Mouse (Mus musculus) neural tube, embryonic 14.5 days (tissue): ENCODE results near the gene Panx2. TPM values are rescaled to one million over a fixed set of nuclear protein-coding genes. Genes with fewer than 3 reads are reported as not detected.

Source experiments
- ATAC-seq: fragments of 200-750 bp; cut with Nextera tagmentation; 2 replicates; pipeline ENCODE4 v1.8.0; 2017; ENCODE audit warnings: low read depth, mild to moderate bottlenecking, moderate TSS enrichment, moderate library complexity
- H3K27ac ChIP-seq: fragments of 300-500 bp; sonication (generic); 2 replicates; pipeline ENCODE4 v1.5.1; 2014; ENCODE audit warnings: low read depth, mild to moderate bottlenecking, control low read depth, low read length, moderate library complexity, mixed read lengths
- H3K27me3 ChIP-seq: fragments of 300-500 bp; sonication (generic); 2 replicates; pipeline ENCODE4 v1.6.1; 2014; ENCODE audit warnings: low read length; ENCODE audit not compliant: control insufficient read depth, insufficient read depth
- H3K36me3 ChIP-seq: fragments of 300-500 bp; sonication (generic); 2 replicates; pipeline ENCODE4 v1.6.1; 2014; ENCODE audit warnings: low read length, mixed read lengths; ENCODE audit not compliant: control insufficient read depth, insufficient read depth
- H3K4me1 ChIP-seq: fragments of 300-500 bp; sonication (generic); 2 replicates; pipeline ENCODE4 v1.6.1; 2014; ENCODE audit warnings: low read length; ENCODE audit not compliant: control insufficient read depth, insufficient read depth
- H3K4me2 ChIP-seq: fragments of 300-500 bp; sonication (generic); 2 replicates; pipeline ENCODE4 v1.6.1; 2014; ENCODE audit warnings: mild to moderate bottlenecking, low read depth, low read length, control low read depth
- H3K4me3 ChIP-seq: fragments of 300-500 bp; sonication (generic); 2 replicates; pipeline ENCODE4 v1.5.1; 2014; ENCODE audit warnings: low read depth, low read length, control low read depth, mixed read lengths
- H3K9ac ChIP-seq: fragments of 300-500 bp; sonication (generic); replicated peaks from 2 replicates; pipeline ENCODE4 v1.6.1; 2014; ENCODE audit warnings: low read depth, mild to moderate bottlenecking, control low read depth, low read length, mixed read lengths
- H3K9me3 ChIP-seq: fragments of 300-500 bp; sonication (generic); 2 replicates; pipeline ENCODE4 v1.6.1; 2016; ENCODE audit warnings: low read length; ENCODE audit not compliant: control insufficient read depth
- WGBS: fragments of 180-500 bp; shearing (Covaris S2); extraction: QIAGEN DNeasy Blood & Tissue Kit; methylation state at CpG from one replicate; pipeline ENCODE4 v1.1.7; 2014; 5-methylcytosine and 5-hydroxymethylcytosine counted together
- polyA plus RNA-seq: library from polyadenylated mRNA; unstranded; fragments of >200 nt; fragmentation: Nextera tagmentation; extraction: Ambion mirVana; gene quantifications from 2 replicates; pipeline ENCODE4 v1.2.1, GENCODE M21; 2014

The Panx2 gene
- polyA plus RNA-seq, 1 experiment from 2014 or later = 8.0 TPM

GRCm38 (mm10) chr15:89070606-89071005, 11.1 kb downstream of the Panx2 start:
- Histone ChIP-seq H3K9me3 (no peaks in the 10 kb centered on the region), H3K36me3 (peaks cover 9% of the 10 kb centered on the region; the same call in 1 of the 2 replicates), H3K27ac (no peak overlapping the region), H3K4me3 (no peak overlapping the region), H3K4me2 (no peak overlapping the region), H3K4me1 (peaks cover 8% of the 10 kb centered on the region; the same call in 1 of the 2 replicates), H3K27me3 (peaks cover 10% of the 10 kb centered on the region), H3K9ac (no peak overlapping the region)
- ATAC-seq = no peak
- WGBS = 62% methylated on average over 24 of the region's 24 CpGs

GRCm38 (mm10) chr15:89073993-89074603, 14.6 kb downstream of the Panx2 start:
- Histone ChIP-seq H3K9ac (no peak overlapping the region; the same call in 1 of the 2 replicates), H3K9me3 (no peaks in the 10 kb centered on the region), H3K36me3 (no peaks in the 10 kb centered on the region), H3K4me2 (no peak overlapping the region), H3K27ac (no peak overlapping the region), H3K4me1 (peaks cover 24% of the 10 kb centered on the region), H3K4me3 (no peak overlapping the region), H3K27me3 (no peaks in the 10 kb centered on the region)
- 83% methylated on average over 10 of the region's 10 CpGs for WGBS
- no peak for ATAC-seq

GRCm38 (mm10) chr15:89074613-89075477, 15.3 kb downstream of the Panx2 start, which contains the start of gene Trabd:
Gene Trabd (plus strand): TSS chr15:89075124.
- Histone ChIP-seq H3K36me3 (no peaks in the 10 kb centered on the region), H3K4me1 (peaks cover 24% of the 10 kb centered on the region), H3K9ac (peak within 1 kb of the TSS; percentile 85), H3K4me3 (peak within 1 kb of the TSS; percentile 77), H3K27me3 (no peaks in the 10 kb centered on the region), H3K4me2 (peak within 1 kb of the TSS; percentile 87), H3K9me3 (no peaks in the 10 kb centered on the region), H3K27ac (peak within 1 kb of the TSS; percentile 81)
- WGBS = 31% methylated on average over 11 of the region's 11 CpGs
- no peak; the same call in 1 of the 2 replicates for ATAC-seq

- peak; percentile 91 for ATAC-seq
- Histone ChIP-seq H3K27ac (peak overlapping the region; percentile 81), H3K36me3 (no peaks in the 10 kb centered on the region), H3K9ac (peak overlapping the region; percentile 85), H3K4me3 (peak overlapping the region; percentile 77), H3K9me3 (no peaks in the 10 kb centered on the region), H3K4me1 (peaks cover 24% of the 10 kb centered on the region), H3K27me3 (no peaks in the 10 kb centered on the region), H3K4me2 (peak overlapping the region; percentile 87)
- WGBS = 1% methylated on average over 41 of the region's 59 CpGs
Observed at GRCm38 (mm10) chr15:89075478-89076147, 16.1 kb downstream of the Panx2 start.

GRCm38 (mm10) chr15:89076156-89076731, 16.7 kb downstream of the Panx2 start:
- Histone ChIP-seq H3K4me3 (peak overlapping the region; percentile 77), H3K36me3 (no peaks in the 10 kb centered on the region), H3K4me1 (peaks cover 24% of the 10 kb centered on the region), H3K4me2 (peak overlapping the region; percentile 87), H3K27ac (peak overlapping the region; percentile 81), H3K9ac (peak overlapping the region; percentile 85), H3K27me3 (no peaks in the 10 kb centered on the region), H3K9me3 (no peaks in the 10 kb centered on the region)
- ATAC-seq = peak; percentile 72
- WGBS = 0% methylated on average over 23 of the region's 39 CpGs

GRCm38 (mm10) chr15:89078208-89078836, 18.8 kb downstream of the Panx2 start:
- 78% methylated on average over 9 of the region's 9 CpGs for WGBS
- H3K9ac ChIP-seq = no peak overlapping the region

GRCm38 (mm10) chr15:89083906-89084305, 24.4 kb downstream of the Panx2 start:
- Histone ChIP-seq H3K4me3 (no peak overlapping the region), H3K9me3 (no peaks in the 10 kb centered on the region), H3K4me1 (0 out of 2 replicates have a peak, but pooled peaks cover 6% of the 10 kb centered on the region), H3K27ac (no peak overlapping the region), H3K9ac (no peak overlapping the region), H3K4me2 (no peak overlapping the region), H3K36me3 (peaks cover 41% of the 10 kb centered on the region), H3K27me3 (no peaks in the 10 kb centered on the region)
- ATAC-seq = no peak
- WGBS = 100% methylated on average over 1 of the region's 1 CpGs

More at GRCm38 (mm10) chr15:89078208-89078836, 18.8 kb downstream of the Panx2 start:
- Histone ChIP-seq H3K36me3 (peaks cover 16% of the 10 kb centered on the region; the same call in 1 of the 2 replicates), H3K4me2 (no peak overlapping the region), H3K4me1 (peaks cover 24% of the 10 kb centered on the region), H3K27ac (no peak overlapping the region), H3K4me3 (no peak overlapping the region), H3K9me3 (no peaks in the 10 kb centered on the region), H3K27me3 (no peaks in the 10 kb centered on the region)
- ATAC-seq = no peak

- no peak overlapping the region for H3K27ac ChIP-seq
- H3K36me3 ChIP-seq = peaks cover 41% of the 10 kb centered on the region
- H3K9me3 ChIP-seq = no peaks in the 10 kb centered on the region
- no peak overlapping the region for H3K4me3 ChIP-seq
- no peak for ATAC-seq
- H3K9ac ChIP-seq = no peak overlapping the region
- peaks cover 3% of the 10 kb centered on the region; the same call in 1 of the 2 replicates for H3K27me3 ChIP-seq
- peaks cover 8% of the 10 kb centered on the region for H3K4me1 ChIP-seq
- H3K4me2 ChIP-seq = no peak overlapping the region
- 93% methylated on average over 2 of the region's 2 CpGs for WGBS
Observed at GRCm38 (mm10) chr15:89084826-89085225, 25.3 kb downstream of the Panx2 start.
